Mouse (Mus musculus) heart, postnatal 36 days (tissue): Measurements from ENCODE around the gene Pelo. TPM values are rescaled to one million over a fixed set of nuclear protein-coding genes. Genes with fewer than 3 reads are reported as not detected.

Source experiments
- DNase-seq, 2 experiments: peaks; one replicate each; pipeline ENCODE4 v3.0.0; 2021 to 2022
- intact Hi-C: fragments of 180-260 bp; cut with DNase I; formaldehyde crosslinking; loops from one replicate; pipeline ENCODE4 v1.15.1; 2025
- total RNA-seq, 2 experiments: library from RNA; stranded (reverse); gene quantifications; 2 replicates each; pipeline ENCODE4 v1.2.3; 2021

The Pelo gene
- total RNA-seq, 2 experiments from 2014 or later = 17.2 to 17.8 TPM

DNA sequence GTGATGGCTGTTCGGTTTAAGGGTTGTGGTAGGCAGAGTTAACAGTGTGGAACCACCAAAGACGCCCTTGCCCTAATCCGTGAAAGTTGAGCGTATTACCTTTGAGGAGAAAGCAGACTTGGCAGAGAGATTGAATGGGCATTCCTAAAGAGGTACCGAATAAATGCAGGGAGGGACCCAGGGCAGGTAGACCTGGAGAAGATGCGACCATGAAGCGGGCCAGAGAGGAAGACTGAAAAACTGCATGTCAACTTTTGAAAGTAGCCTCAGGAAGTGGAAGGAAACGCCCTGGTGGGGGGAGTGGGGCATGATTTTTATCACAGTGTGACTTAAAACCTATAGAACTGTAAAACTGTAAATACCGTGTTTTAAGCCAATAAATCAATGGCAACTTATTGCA, 9.4 kb upstream of the Pelo start:
- intact Hi-C loops = loop anchor here (5.0 kb wide), 1 partner anchor 77 kb away; no protein-coding TSS in a partner anchor
- DNase-seq = no peak

DNA sequence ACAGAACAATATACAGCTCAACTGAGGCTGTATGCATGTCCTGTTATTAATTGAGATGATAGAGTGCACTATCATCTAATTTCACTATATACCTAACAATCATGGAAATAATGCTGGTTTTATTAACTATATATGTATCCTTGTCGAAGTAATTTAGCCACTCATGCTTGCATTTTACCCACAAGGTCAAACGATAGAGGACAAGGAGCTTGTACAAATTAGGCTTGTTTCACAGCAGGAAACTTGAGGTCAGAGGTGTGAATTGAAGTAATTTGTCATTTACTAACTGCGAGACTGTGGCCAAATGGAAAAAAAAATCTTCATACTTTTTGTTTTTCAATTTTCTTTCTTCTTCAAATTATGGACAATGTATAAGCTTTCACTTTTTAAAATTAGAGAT, 8.2 kb upstream of the Pelo start:
- intact Hi-C loops = loop anchor here (5.0 kb wide), 1 partner anchor 76 kb away; no protein-coding TSS in a partner anchor

DNA sequence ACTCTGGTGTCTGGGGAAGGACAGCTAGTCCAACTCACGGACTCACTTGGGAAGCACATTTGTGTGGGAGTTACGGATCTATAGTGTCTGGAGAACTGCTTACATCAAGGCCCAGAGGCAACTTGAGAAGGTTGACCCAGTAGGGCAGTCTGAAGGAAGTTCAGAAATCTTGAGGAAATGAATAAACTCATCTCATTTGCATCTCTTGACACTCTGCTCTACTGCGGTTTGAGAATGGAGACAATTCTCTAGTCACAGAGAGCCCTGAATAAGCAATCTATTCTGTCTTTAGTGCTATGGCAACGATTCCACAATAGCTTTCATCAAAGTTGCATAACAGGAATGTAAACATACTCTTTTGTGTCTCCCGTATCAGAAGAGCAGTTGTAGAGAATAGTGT, 7.0 kb upstream of the Pelo start:
- intact Hi-C loops = loop anchor here (5.0 kb wide), 1 partner anchor 75 kb away; no protein-coding TSS in a partner anchor
- DNase-seq = no peak

More for the DNA sequence above, 8.2 kb upstream of the Pelo start:
- DNase-seq = no peak

DNA sequence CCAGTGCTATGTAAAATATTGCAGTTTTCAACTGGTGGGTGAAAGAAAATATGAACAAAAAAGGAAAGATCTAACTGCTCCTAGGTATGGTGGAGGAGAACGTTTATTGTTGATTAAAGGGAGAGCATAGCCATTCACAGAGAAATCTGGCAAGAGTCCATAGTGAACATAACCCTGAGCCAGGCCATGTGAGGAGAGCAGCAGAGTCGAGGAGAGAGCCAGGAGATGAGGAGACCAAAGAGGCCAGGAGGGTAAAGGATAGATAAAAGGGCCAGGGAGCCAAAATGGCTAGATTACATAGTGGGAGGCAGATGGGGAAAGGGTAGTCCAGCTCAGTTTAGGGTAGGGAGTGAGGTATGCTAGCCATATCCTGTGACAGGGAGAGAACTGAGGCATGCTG, 6.2 kb upstream of the Pelo start:
- intact Hi-C loops = loop anchor here (5.0 kb wide), 1 partner anchor 74 kb away; no protein-coding TSS in a partner anchor
- DNase-seq = no peak

GRCm38 (mm10) chr13:115095392-115095791, 5.4 kb upstream of the Pelo start:
- DNase-seq = no peak
- intact Hi-C loops = loop anchor here (5.0 kb wide), 1 partner anchor 73 kb away; no protein-coding TSS in a partner anchor

GRCm38 (mm10) chr13:115091511-115091910, 1.5 kb upstream of the Pelo start:
- no peak for DNase-seq
- intact Hi-C loops = no loop called here

DNA sequence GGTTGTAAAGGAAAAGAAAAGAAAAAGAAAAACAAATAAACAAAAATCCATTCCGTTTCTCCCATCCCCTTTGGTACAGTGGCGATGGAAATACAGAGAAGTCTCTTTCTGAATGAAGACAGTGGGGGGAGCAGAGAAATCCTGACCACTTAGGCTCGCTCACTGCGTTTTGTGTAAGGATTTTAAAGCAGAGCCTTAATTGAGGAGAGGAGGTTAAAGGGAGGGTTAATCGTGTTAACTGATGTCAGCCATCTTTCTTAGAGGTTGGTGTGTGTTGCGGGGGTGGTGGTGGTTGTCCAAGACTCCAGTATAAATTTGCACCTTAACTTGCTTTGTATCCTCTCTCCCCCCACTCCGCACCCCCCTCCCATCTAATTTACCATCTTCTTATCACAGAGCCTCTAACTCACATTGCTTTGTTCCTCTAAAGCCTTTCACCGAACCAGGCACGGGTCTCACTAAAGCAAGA, 1.0 kb upstream of the Pelo start:
- DNase-seq = no peak
- intact Hi-C loops = no loop called here

DNA sequence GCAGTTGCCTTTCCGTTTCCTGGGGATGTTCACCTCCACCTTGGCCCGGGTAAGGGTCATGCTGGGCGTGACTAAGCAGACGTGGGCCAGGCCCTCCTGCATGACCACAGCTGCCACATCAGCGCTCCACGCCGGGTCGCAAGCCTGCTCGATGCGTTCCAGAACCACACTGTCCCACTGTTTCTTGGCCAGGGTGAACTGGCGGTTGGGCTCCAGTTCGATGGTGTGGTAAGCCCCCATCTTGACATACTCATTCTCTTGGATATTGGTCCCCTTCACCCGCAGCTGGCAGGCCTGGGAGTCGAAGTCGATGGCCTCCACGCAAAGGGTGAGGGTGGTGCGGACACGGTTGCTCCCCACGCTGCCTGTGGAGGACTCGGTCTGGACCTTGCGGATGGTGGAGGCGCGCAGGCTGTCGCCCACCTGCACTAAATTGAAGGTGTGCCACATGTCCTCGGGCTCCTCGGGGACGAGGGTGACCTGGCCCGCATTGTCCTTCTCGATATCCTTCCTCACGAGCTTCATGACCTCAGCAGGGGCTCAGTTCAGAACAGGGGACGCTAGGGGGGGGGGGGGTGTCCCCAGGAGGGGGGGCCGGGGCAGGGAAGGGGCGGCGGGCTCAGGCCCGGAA, 476 bp downstream of the Pelo start:
- intact Hi-C loops = loop anchor here (5.0 kb wide), 1 partner anchor 272 kb away; the partner anchor contains the start of gene Mocs2
- DNase-seq = peak; percentile 27 to 43

- DNase-seq = no peak
- intact Hi-C loops = loop anchor here (5.0 kb wide), 1 partner anchor 272 kb away; the partner anchor contains the start of gene Mocs2
These were observed 979 bp downstream of the Pelo start for GRCm38 (mm10) chr13:115089020-115089394.

DNA sequence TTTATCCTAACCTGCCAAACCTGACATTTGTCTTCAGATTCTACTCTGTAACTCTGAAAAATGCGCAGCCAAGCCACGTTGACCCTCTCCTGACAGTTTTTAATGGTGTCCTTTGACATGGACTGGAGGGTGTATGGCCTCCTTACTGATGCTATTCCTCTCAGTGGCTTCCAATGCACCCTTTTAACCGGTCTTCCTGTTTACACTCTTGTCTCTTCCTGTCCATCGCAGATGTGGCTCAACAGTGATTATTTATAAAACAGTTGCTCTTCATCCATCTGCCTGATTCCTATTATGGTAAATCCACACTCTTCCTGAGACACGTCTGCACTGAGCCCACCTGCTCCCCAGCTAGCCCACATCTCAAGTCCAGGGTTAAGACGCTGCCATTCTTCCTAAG, 4.0 kb downstream of the Pelo start:
- DNase-seq = no peak
- intact Hi-C loops = loop anchor here (5.0 kb wide), 1 partner anchor 269 kb away; the partner anchor contains the start of gene Mocs2

DNA sequence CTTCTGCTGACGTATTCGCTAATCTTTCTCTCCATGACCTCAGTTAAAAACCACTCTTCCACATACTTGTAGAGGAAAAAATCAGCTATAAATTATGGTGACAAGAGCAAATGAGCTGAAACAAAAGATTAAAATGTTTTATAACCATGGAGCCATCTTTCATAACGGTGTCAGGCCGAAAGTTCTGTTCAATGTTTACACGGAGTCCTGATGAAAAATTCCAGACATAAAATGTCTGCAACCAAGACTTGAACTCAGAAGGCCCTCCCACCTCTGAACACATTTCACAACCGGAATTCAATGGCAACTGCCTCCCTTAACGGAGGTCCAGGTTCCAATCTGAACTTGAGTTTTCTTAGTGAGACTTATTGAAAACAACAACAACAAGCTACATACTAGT, 7.6 kb downstream of the Pelo start:
- intact Hi-C loops = no loop called here
- DNase-seq = no peak

GRCm38 (mm10) chr13:115079996-115080585, 9.9 kb downstream of the Pelo start:
- intact Hi-C loops = no loop called here
- no peak for DNase-seq

- intact Hi-C loops = no loop called here
- no peak for DNase-seq
These were observed 10.8 kb downstream of the Pelo start for GRCm38 (mm10) chr13:115078997-115079685.

DNA sequence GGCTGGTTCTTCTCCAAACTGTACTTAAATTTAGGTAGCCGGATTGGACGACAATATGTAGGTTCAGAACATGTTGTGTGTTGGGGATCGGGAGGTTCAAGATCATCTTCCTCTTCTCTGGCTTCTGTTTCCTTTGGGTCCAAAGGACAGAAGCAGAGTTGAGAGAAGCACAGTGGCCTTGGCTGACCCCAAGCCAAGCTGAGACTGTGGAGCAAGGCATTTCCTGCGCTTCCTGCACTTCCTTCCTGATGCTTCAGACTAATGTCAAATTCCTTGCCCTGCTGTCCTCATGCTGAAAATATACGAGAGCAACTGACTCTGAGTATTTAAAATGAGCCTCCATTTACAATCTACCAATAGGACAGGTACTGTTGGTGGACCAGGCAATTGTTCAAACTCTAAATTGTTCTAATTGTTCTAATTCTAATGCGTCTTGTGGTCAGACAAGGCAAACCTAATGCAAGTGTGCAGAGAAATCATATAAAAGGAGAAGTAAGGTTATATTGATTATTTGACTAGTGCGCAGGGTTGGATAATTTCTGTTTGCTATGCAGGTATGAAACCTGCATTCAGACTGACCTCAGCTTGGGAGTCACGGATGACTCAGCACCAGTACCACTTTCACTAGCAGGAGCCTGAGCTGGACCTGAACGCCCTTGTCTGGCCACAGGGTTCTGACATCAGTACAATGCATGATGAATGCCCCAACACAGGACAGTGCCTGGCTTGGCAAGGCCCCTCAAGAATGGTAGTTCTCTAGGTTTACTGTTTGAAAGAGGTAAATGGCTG, 12.4 kb downstream of the Pelo start:
- intact Hi-C loops = no loop called here
- DNase-seq = no peak

GRCm38 (mm10) chr13:115072386-115072785, 17.6 kb downstream of the Pelo start:
- intact Hi-C loops = no loop called here
- no peak for DNase-seq

DNA sequence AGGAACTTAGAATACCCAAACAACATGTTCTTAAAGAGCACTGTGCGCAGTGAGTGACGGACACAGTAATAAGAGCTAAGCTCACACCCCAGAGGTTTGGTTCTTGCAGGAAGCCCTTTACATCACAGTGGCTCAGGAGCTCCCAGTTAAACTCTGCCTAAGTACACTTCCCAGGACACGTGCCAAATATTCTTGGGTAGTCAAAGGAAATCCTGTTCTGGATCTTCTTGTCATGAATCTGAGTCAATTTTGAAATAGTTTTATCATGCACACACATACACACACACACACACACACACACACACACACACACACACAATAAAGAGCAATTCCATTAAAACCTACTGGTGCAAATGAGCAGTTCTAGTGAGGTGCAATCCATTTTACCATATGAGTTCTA, 18.6 kb downstream of the Pelo start:
- intact Hi-C loops = no loop called here
- no peak for DNase-seq

GRCm38 (mm10) chr13:115067968-115068330, 22.0 kb downstream of the Pelo start:
- intact Hi-C loops = no loop called here
- no peak for DNase-seq

DNA sequence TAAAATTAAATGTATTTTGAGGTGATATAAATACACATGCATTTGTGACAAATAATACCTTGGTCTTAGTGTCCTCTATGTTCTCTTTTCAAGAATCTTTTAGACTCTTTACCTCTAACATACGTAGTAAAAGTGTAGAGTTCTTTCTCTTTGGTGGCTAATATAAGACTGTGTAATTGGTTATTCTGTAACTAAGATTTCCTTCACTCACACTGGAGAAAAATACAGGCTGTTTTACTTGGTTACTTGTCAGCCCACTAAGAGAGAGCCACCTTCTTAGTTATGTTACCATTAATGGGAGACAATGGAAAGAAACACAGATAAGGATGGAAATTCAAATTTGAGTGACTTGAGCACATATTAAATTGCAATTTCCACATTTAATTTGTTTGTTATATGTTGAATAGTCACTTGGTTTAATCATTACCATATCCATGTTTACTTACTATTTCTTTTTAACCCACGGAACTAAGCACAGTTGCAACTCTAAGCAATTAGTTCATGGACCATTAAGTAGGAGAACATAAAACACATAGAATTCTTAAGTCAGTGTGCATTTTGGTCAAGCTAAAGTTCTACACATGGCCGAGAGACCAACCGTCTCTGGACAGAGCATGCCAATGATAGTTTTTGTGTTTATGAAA, 22.5 kb downstream of the Pelo start:
- no peak for DNase-seq
- intact Hi-C loops = no loop called here

DNA sequence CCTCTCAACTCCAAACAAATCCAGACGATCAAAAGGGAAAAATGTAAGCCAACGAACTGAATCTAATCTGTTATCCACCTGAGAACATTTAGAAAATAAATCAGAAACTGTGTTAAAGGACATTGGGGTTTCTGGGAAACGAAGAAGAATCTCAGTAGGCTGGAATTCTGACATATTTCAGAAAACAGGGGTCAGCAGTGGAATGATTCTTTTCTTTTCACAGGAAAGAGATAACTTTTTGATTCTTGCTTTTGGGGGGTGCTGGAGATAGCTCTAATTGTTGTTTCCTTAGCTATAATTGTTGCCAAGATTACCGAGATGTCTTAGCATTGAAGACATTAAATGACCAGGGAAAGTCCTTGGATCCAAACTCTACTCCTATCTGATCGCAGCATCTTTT, 32.4 kb downstream of the Pelo start:
- intact Hi-C loops = no loop called here
- DNase-seq = no peak

DNA sequence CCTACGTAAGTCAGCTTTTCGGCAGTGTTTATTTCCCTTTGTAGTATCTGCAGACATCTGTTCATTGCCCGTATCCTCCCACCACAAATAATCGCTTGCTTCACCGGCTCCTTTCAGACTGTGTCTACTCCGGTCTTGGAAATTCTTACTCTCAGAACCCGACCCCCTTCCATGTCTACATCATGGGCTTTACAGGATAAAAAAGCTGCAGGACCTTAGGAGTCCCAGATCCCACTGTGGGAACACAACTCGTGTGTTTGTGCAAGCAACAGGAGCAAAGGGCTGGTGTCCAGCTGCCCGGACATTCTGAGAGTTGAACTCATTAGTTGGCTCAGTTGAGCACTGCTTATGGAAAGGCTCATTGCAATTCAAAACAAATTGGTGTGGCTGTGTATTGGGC, 35.2 kb downstream of the Pelo start:
- DNase-seq = peak; percentile 13 to 26
- intact Hi-C loops = no loop called here
